Mouse (Mus musculus): Measurements from ENCODE around the gene Tmem237. TPM values are rescaled to one million over a fixed set of nuclear protein-coding genes. Genes with fewer than 3 reads are reported as not detected.

Gene Tmem237
- total RNA-seq, 4 experiments from 2014 or later, result 26.2 to 34.3 (median 28.7) TPM

DNA sequence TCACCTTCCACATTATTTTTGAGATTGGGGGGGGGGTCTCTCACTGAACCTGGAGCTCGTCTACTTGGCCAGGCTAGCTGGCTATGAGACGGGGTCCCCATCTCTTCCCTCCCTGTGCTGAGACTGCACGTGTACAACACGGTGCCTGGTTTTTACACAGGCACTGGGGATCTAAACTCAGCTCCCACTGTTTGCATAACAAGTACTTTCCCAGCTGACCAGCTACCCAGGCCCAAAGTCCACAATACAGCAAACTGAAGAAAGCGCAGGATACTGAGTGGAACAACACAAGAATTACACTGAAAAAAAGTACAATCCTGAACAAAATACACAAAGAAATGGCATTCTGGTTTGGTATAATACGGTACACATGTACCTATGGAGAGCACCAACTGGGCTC is 18.1 kb downstream of the Tmem237 start:
- no peak for DNase-seq (ENCODE audit: low spot score in 2 of 2)

DNA sequence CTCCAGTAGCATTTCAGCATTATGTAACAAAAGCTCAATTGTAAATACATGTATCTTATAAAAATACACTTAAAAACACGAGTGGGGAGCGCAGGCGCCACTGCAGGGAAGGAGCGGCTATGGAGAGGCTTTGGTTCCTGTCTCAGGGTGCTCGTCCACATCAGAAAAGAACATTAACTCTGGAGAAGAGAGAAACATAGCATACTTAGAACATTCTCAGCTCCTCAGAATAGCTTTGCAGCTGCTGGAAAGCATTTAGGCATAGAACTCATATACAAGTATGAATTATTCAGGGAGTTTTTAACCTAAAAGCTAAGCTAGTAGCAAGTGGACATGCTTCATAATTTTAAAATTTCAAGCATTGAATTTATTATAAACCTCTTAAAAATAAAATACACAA is 19.2 kb downstream of the Tmem237 start:
- DNase-seq (ENCODE audit: low spot score in 2 of 2), result no peak

DNA sequence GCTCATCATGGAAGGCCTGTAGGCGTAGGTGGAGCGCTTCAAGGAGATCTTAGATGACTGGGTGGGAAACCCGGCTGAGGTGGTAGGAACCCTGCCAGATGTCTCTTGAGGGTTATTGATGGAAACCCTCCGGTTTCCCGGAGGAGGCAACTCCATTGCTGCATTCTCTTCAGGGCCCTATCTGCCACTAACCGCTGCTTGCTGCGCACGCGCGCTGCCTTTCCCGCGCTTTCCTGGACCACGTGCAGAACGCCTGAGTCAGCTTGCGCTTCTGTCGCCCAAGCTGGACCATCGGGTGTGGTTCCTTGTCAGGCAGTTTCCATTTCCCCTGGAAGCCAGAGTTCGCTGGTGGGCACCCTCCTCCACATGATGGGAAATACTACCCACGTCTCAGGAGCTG is 25.5 kb downstream of the Tmem237 start, which contains the start of gene C2cd6:
TSS of gene C2cd6 (minus strand) at position 196 of the 400 bp plus-strand sequence.
- DNase-seq (ENCODE audit: low spot score in 2 of 2), result no peak

DNA sequence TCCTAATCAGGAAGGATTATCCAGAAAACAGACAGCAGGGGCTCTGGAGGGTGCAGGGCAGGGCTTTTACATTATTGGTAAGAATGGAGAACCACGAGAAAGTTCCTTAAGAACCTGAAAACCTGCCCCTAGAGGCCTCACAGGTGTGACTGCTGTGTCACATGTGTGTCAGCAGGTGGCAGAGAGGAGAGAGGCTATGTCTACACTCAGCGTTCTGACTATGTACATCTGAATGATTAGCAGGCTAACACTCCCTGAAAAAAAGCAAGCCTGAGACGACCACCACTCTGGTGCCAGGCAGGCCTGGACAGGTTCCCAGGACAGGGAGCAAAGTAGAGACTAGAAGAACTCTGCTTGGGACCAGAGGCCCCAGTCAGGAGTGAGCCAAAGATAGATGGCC is 49.3 kb downstream of the Tmem237 start:
- no peak for DNase-seq (ENCODE audit: low spot score in 2 of 2)

DNA sequence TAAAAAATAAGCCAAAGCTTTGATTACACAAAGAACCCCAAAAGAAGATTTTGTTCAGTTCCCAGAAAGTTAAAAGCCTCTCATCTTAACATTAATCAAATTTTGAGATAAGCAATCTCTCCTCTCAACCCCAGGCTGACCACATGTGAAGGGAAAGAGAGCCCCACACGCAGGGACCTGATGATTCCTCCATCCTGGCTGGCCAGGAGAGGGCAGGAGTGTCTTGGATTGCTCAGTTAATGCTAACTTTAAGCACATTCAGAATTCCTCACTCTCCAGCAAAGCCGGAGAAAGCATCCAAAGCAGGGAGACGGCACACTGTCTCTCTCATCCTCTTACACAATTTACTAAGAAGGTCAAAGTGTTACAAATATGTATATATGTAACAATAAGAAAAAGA is 52.2 kb downstream of the Tmem237 start:
- peak in 1 of 2 experiments; percentile 3 for DNase-seq (ENCODE audit: low spot score in 2 of 2)

DNA sequence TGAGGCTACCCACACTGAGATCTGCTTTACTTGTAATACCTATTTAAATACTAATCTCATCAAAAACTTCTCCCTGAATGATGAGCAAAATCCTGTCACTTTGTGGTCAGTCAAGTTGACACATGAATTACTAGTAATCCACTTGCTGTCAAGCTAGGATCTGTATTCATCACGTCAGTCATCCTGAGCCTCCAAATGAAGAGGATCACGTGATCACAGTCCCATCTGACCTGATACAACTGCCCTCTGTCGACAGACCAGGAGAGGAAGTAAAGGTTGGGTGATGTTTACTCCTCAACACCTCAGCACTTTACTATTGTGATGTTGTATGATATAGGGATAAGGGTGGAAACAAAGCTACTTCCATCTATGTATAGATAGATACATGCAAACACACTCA is 56.5 kb downstream of the Tmem237 start:
- DNase-seq (ENCODE audit: low spot score in 2 of 2), result no peak

DNA sequence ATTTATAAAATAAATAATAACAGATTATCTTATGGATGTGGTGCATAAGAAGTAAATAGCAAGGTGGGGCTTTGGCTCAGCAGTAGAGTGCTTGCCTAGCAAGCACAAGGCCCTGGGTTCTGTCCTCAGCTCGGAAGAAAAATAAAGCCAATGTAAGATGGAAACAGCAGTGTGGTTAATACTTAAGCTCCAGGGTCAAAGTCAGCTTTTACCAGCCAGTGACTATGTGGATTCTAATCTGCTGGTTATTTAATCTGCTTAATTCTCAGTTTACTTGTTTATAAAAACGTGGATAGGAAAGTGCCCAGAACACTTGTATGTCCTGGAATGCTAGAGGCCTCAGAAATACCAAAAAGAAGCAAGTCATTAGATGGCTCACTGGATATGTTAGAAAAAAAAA is 63.3 kb downstream of the Tmem237 start:
- no peak for DNase-seq (ENCODE audit: low spot score in 2 of 2)

DNA sequence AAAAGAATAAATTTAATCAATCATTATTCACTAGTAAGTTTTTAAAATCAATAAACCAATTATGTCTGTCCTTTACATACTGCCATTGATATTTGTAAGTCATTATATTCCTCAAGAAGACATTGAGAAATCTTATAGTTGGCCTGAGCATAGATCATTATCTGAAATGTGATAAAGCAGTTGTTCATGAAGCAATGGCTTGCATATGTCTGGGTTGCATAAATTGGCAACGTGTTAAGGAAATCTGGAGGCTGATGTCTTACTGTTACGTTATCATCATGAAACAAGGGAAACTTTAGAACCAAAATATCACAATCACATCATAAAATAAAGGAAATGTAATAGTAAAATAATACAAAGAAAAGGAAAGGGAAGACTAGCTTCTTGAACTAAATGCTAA is 68.9 kb downstream of the Tmem237 start:
- DNase-seq (ENCODE audit: low spot score in 2 of 2), result no peak

Other genes starting within 250 kb of the Tmem237 start
- 100 to 1,000 TPM; 107 to 129 (median 113) TPM for gene Trak2, start 147.0 kb downstream of the Tmem237 start, total RNA-seq (2022)
- 10 to 100 TPM; 29.0 to 40.0 (median 38.1) TPM for gene Stradb, start 146.9 kb downstream of the Tmem237 start, total RNA-seq (2022)
- not detected for gene C2cd6, start 25.5 kb downstream of the Tmem237 start, total RNA-seq (2022)
- gene Mpp4, start 43.0 kb upstream of the Tmem237 start, total RNA-seq (2022), result 1 to 10 TPM; 1.2 to 2.4 (median 2.2) TPM
- 10 to 100 TPM; 40.2 to 48.7 (median 44.2) TPM for gene Als2, start 116.8 kb upstream of the Tmem237 start, total RNA-seq (2022)
- under 1 TPM; 0.23 to 0.96 (median 0.59) TPM for gene Cdk15, start 136.5 kb upstream of the Tmem237 start, total RNA-seq (2022)

All from layer of hippocampus, adult 8-10 months (tissue).